Mouse (Mus musculus) T-helper 1 cell (primary cell): ENCODE results near the gene Cse1l.

Experiments used
- in situ Hi-C: fragments of 300-600 bp; cut with MboI, MseI; formaldehyde crosslinking; loops from one replicate; pipeline ENCODE4 v1.15.1; 2025; ENCODE audit warnings: high pct_unique_total_duplicates

Cse1l gene

GRCm38 (mm10) chr2:166905711-166906522 lies at the start of gene Cse1l:
TSS of gene Cse1l (plus strand) at chr2:166906040.
- in situ Hi-C loops: no loop called here

GRCm38 (mm10) chr2:166856366-166856765 lies 49.5 kb upstream of the Cse1l start:
- in situ Hi-C loops: no loop called here

GRCm38 (mm10) chr2:166857118-166857517 lies 48.7 kb upstream of the Cse1l start:
- in situ Hi-C loops: no loop called here

- in situ Hi-C loops: no loop called here
Observed at GRCm38 (mm10) chr2:166859214-166859613, 46.6 kb upstream of the Cse1l start.

GRCm38 (mm10) chr2:166862505-166862904 lies 43.3 kb upstream of the Cse1l start:
- in situ Hi-C loops: no loop called here

- in situ Hi-C loops: no loop called here
Observed at GRCm38 (mm10) chr2:166865476-166865875, 40.4 kb upstream of the Cse1l start.

GRCm38 (mm10) chr2:166870271-166870865 lies 35.5 kb upstream of the Cse1l start:
- in situ Hi-C loops: no loop called here

GRCm38 (mm10) chr2:166870899-166871298 lies 34.9 kb upstream of the Cse1l start:
- in situ Hi-C loops: no loop called here

GRCm38 (mm10) chr2:166874675-166875280 lies 31.1 kb upstream of the Cse1l start:
- in situ Hi-C loops: no loop called here

- in situ Hi-C loops: no loop called here
Observed at GRCm38 (mm10) chr2:166875561-166875960, 30.3 kb upstream of the Cse1l start.

- in situ Hi-C loops: no loop called here
Observed at GRCm38 (mm10) chr2:166876331-166876730, 29.5 kb upstream of the Cse1l start.

- in situ Hi-C loops: loop anchor here (10.0 kb wide), 1 partner anchor 1870 kb away; no protein-coding TSS in a partner anchor
Observed at GRCm38 (mm10) chr2:166885066-166885465, 20.8 kb upstream of the Cse1l start.

- in situ Hi-C loops: loop anchor here (10.0 kb wide), 1 partner anchor 1871 kb away; no protein-coding TSS in a partner anchor
Observed at GRCm38 (mm10) chr2:166885619-166886018, 20.2 kb upstream of the Cse1l start.

- in situ Hi-C loops: loop anchor here (10.0 kb wide), 1 partner anchor 1871 kb away; no protein-coding TSS in a partner anchor
Observed at GRCm38 (mm10) chr2:166886231-166886630, 19.6 kb upstream of the Cse1l start.

- in situ Hi-C loops: loop anchor here (10.0 kb wide), 1 partner anchor 1873 kb away; no protein-coding TSS in a partner anchor
Observed at GRCm38 (mm10) chr2:166887816-166888215, 18.0 kb upstream of the Cse1l start.

- in situ Hi-C loops: no loop called here
Observed at GRCm38 (mm10) chr2:166891366-166891880, 14.4 kb upstream of the Cse1l start.

- in situ Hi-C loops: no loop called here
Observed at GRCm38 (mm10) chr2:166892158-166892680, 13.6 kb upstream of the Cse1l start.

GRCm38 (mm10) chr2:166893036-166893435 lies 12.8 kb upstream of the Cse1l start:
- in situ Hi-C loops: no loop called here

- in situ Hi-C loops: no loop called here
Observed at GRCm38 (mm10) chr2:166896368-166896767, 9.5 kb upstream of the Cse1l start.

- in situ Hi-C loops: no loop called here
Observed at GRCm38 (mm10) chr2:166896974-166897373, 8.9 kb upstream of the Cse1l start.

- in situ Hi-C loops: no loop called here
Observed at GRCm38 (mm10) chr2:166899161-166899560, 6.7 kb upstream of the Cse1l start.

- in situ Hi-C loops: no loop called here
Observed at GRCm38 (mm10) chr2:166899746-166900145, 6.1 kb upstream of the Cse1l start.
